Mouse (Mus musculus): ENCODE results near the gene Spdef. TPM values are rescaled to one million over a fixed set of nuclear protein-coding genes. Genes with fewer than 3 reads are reported as not detected.
A peak's percentile ranks its signal among the peaks of the same experiment; 100 is the strongest.

Gene Spdef
- 0.16 and 1.4 TPM in 2 replicates for polyA plus RNA-seq (2015; fragmentation: Nextera tagmentation; extraction: Ambion mirVana)

DNA sequence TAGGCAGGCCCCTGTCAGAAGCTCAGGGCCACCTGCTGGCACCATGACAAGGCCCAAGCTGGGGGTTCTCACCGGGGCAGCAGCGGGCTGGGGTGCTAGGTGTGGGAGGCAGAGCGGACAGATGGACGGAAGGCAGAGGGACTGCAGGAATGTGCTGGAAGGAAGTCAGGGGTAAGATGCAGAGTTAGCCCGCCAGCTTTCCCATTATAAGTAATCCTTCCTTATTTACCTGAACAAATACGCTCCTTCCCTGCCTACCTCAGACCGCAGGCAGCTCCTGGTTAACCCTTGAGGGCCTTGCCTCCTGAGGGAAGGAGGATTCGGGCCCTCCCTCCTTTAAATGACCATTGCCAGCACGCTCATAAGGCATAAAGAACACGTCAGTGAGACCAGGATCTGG, at the start of gene Spdef:
Spdef (minus strand) TSS at position 186 of the 400 bp plus-strand sequence.
- Histone ChIP-seq H3K4me3 (replicated peaks) (no peak within 1 kb of the TSS), H3K9me3 (replicated peaks) (no peaks in the 10 kb centered on the region), H3K4me2 (no peak within 1 kb of the TSS), H3K27ac (no peak within 1 kb of the TSS), H3K27me3 (no peaks in the 10 kb centered on the region), H3K9ac (no peak within 1 kb of the TSS), H3K36me3 (no peaks in the 10 kb centered on the region), H3K4me1 (peaks cover 25% of the 10 kb centered on the region)
- WGBS, result 77% methylated on average over 10 of the region's 10 CpGs
- no peak for ATAC-seq (replicated peaks; ENCODE audit: low FRiP score)

GRCm38 (mm10) chr17:27777823-27778222, 49.1 kb upstream of the Spdef start:
- Histone ChIP-seq H3K9me3 (replicated peaks) (no peaks in the 10 kb centered on the region), H3K27me3 (no peaks in the 10 kb centered on the region), H3K4me1 (0 out of 2 replicates have a peak, but pooled peaks cover 8% of the 10 kb centered on the region), H3K9ac (no peak overlapping the region), H3K36me3 (peaks cover 42% of the 10 kb centered on the region), H3K27ac (no peak overlapping the region), H3K4me2 (no peak overlapping the region), H3K4me3 (replicated peaks) (no peak overlapping the region)
- ATAC-seq (replicated peaks; ENCODE audit: low FRiP score), result no peak
- 73% methylated on average over 6 of the region's 6 CpGs for WGBS

DNA sequence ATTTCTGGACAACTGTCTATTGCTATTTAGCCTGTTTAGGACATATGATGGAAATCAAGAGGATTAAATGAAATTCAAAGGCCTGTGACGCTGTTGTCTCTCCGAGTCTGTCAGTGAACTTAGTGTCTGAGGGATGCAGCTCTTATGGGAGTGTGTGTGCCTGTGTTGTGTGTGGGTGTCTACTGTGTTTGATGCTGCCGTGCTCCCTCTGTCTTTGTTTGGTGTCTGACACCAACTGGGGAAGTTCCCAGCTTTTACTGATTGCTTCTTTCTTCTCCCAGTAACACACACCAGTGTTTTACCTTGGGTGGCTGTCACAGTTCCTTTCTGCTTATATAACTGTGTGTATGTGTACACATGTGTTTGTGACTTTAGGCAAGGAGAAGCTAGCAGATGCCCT, 45.4 kb upstream of the Spdef start:
- Histone ChIP-seq H3K36me3 (peaks cover 32% of the 10 kb centered on the region), H3K9ac (no peak overlapping the region), H3K27me3 (no peaks in the 10 kb centered on the region), H3K4me1 (0 out of 2 replicates have a peak, but pooled peaks cover 8% of the 10 kb centered on the region), H3K27ac (no peak overlapping the region), H3K9me3 (replicated peaks) (no peaks in the 10 kb centered on the region), H3K4me3 (replicated peaks) (no peak overlapping the region), H3K4me2 (no peak overlapping the region)
- 95% methylated on average over 3 of the region's 3 CpGs for WGBS
- ATAC-seq (replicated peaks; ENCODE audit: low FRiP score), result no peak

- Histone ChIP-seq H3K9me3 (replicated peaks) (no peaks in the 10 kb centered on the region), H3K4me1 (no peaks in the 10 kb centered on the region), H3K4me2 (no peak overlapping the region), H3K9ac (no peak overlapping the region), H3K27ac (no peak overlapping the region), H3K27me3 (no peaks in the 10 kb centered on the region), H3K36me3 (peaks cover 43% of the 10 kb centered on the region), H3K4me3 (replicated peaks) (no peak overlapping the region)
- WGBS, result 90% methylated on average over 6 of the region's 6 CpGs
- no peak for ATAC-seq (replicated peaks; ENCODE audit: low FRiP score)
These were observed 42.9 kb upstream of the Spdef start for GRCm38 (mm10) chr17:27771616-27772015.

DNA sequence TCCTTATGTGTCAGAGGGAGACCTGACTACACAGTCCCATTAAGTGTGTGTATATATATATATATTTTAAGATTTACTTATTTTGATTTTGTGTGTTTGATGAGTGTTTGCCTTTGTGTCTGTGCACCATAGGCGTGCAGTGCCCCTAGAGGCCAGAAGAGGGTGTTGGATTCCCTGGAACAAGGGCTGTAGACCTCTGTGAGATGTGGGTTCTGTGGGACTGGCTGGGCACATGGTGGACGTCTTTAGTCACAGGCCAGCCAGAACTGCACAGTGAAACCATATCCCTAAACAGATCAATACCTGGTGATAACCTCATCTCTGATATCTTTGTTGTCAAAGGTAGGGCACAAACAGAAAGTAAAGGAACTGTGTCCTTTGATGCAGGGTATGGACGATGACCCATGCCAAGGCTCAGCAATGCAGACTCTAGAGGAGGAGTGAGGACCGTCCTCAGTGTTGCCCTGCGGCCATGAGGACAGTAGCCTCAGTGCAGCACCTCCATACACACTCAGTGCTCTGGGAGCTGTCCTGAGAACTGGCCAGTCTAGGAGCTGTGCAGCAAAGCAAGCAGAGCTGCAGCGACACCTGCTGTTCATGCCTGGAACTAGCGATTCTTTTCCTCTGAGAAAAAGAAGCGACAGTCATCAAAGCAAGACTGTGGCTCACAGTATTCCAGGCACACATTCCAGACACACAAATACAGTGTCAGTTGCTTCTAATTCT, 40.2 kb upstream of the Spdef start:
- WGBS, result 69% methylated on average over 8 of the region's 8 CpGs
- peaks cover 57% of the 10 kb centered on the region for H3K36me3 ChIP-seq
- ATAC-seq (replicated peaks; ENCODE audit: low FRiP score), result peak; percentile 64; the same call in 1 of the 2 replicates
- no peaks in the 10 kb centered on the region for H3K27me3 ChIP-seq
- no peaks in the 10 kb centered on the region for H3K4me1 ChIP-seq
- peaks cover 7% of the 10 kb centered on the region; the same call in 1 of the 2 replicates for H3K9me3 ChIP-seq (replicated peaks)
- H3K27ac ChIP-seq, result no peak overlapping the region
- no peak overlapping the region for H3K4me3 ChIP-seq (replicated peaks)
- H3K4me2 ChIP-seq, result no peak overlapping the region
- H3K9ac ChIP-seq, result no peak overlapping the region

- H3K27ac ChIP-seq, result no peak overlapping the region
- 83% methylated on average over 12 of the region's 12 CpGs for WGBS
- no peak for ATAC-seq (replicated peaks; ENCODE audit: low FRiP score)
- H3K36me3 ChIP-seq, result peaks cover 59% of the 10 kb centered on the region
- H3K4me2 ChIP-seq, result no peak overlapping the region
- H3K9ac ChIP-seq, result no peak overlapping the region
- H3K9me3 ChIP-seq (replicated peaks), result peaks cover 7% of the 10 kb centered on the region; the same call in 1 of the 2 replicates
- H3K27me3 ChIP-seq, result no peaks in the 10 kb centered on the region
- H3K4me3 ChIP-seq (replicated peaks), result no peak overlapping the region
- no peaks in the 10 kb centered on the region for H3K4me1 ChIP-seq
These were observed 38.8 kb upstream of the Spdef start for GRCm38 (mm10) chr17:27767543-27767942.

DNA sequence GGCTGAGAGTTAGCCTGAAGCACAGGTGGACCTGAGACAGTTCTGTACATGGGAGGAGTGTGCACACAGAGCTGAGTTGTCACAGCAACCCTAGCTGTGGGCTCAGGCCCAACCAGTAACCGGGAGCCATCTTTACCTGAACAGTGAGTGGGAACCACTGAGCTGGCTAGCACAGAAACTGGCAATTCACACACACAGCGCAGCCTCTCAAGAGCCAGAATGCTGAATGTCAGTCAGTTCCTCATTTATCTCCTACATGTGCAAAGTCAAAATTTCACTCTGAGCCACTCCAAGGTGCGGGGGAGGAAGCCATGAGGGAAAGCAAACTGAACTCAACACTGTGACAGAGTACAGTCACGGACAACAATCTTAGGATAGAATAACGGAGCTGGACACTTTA, 38.4 kb upstream of the Spdef start:
- no peak overlapping the region for H3K27ac ChIP-seq
- H3K4me1 ChIP-seq, result no peaks in the 10 kb centered on the region
- H3K9ac ChIP-seq, result no peak overlapping the region
- ATAC-seq (replicated peaks; ENCODE audit: low FRiP score), result no peak
- no peak overlapping the region for H3K4me2 ChIP-seq
- peaks cover 7% of the 10 kb centered on the region; the same call in 1 of the 2 replicates for H3K9me3 ChIP-seq (replicated peaks)
- no peaks in the 10 kb centered on the region for H3K27me3 ChIP-seq
- WGBS, result 74% methylated on average over 5 of the region's 5 CpGs
- peaks cover 57% of the 10 kb centered on the region for H3K36me3 ChIP-seq
- no peak overlapping the region for H3K4me3 ChIP-seq (replicated peaks)

GRCm38 (mm10) chr17:27765066-27765465, 36.3 kb upstream of the Spdef start:
- H3K9ac ChIP-seq, result no peak overlapping the region
- 98% methylated on average over 6 of the region's 6 CpGs for WGBS
- no peak overlapping the region for H3K27ac ChIP-seq
- H3K27me3 ChIP-seq, result no peaks in the 10 kb centered on the region
- no peak for ATAC-seq (replicated peaks; ENCODE audit: low FRiP score)
- peaks cover 53% of the 10 kb centered on the region for H3K36me3 ChIP-seq
- peaks cover 7% of the 10 kb centered on the region; the same call in 1 of the 2 replicates for H3K9me3 ChIP-seq (replicated peaks)
- no peak overlapping the region for H3K4me3 ChIP-seq (replicated peaks)
- 0 out of 2 replicates have a peak, but pooled peaks cover 3% of the 10 kb centered on the region for H3K4me1 ChIP-seq
- no peak overlapping the region for H3K4me2 ChIP-seq

DNA sequence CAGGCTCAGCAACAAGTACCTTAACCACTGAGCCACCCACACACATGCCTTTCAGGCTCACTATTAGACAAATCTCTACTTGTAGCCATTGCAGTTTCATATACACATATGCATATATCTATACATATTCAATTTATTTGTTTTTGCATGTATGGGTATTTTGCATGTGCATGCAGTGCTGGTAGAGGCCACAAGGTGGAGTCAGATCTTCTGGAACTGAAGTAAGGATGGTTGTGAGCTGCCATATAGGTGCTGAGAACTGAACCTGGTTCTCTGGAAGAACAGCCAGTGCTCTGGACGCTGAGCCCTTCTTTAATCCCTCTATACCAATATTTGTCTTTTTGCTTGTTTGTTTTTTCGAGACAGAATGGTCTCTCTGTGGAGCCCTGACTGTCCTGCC, 35.7 kb upstream of the Spdef start:
- Histone ChIP-seq H3K9ac (no peak overlapping the region), H3K4me3 (replicated peaks) (no peak overlapping the region), H3K9me3 (replicated peaks) (peaks cover 7% of the 10 kb centered on the region; the same call in 1 of the 2 replicates), H3K4me2 (no peak overlapping the region), H3K4me1 (peaks cover 7% of the 10 kb centered on the region), H3K36me3 (peaks cover 53% of the 10 kb centered on the region), H3K27me3 (no peaks in the 10 kb centered on the region), H3K27ac (no peak overlapping the region)
- no peak for ATAC-seq (replicated peaks; ENCODE audit: low FRiP score)
- WGBS, result 98% methylated on average over 2 of the region's 2 CpGs

DNA sequence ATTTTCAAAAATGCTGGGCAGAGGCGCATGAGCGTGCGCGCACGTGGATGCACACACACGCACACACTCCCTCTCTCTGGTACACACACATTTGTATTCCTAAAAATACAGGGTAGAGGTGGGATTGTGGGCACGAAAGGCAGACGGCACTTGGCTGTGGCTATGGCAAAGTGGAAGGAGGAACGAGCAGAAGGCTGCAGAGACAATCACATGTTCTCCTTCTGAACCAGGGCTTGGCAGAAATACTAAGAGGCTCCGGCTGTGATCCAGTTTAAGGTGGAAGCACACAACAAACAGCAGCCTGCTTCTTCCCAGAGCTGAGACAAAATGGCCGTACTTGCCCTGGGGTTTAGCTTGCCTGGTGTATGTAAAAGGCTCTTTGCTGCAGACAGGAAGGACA, 34.1 kb upstream of the Spdef start:
- Histone ChIP-seq H3K4me3 (replicated peaks) (no peak overlapping the region), H3K4me1 (peaks cover 11% of the 10 kb centered on the region), H3K36me3 (peaks cover 44% of the 10 kb centered on the region), H3K9me3 (replicated peaks) (peaks cover 7% of the 10 kb centered on the region; the same call in 1 of the 2 replicates), H3K27ac (no peak overlapping the region), H3K9ac (no peak overlapping the region), H3K27me3 (no peaks in the 10 kb centered on the region), H3K4me2 (no peak overlapping the region)
- no peak for ATAC-seq (replicated peaks; ENCODE audit: low FRiP score)
- 94% methylated on average over 11 of the region's 11 CpGs for WGBS

GRCm38 (mm10) chr17:27761639-27762336, 33.0 kb upstream of the Spdef start:
- whole genome bisulfite sequencing, result 26% methylated on average over 9 of the region's 9 CpGs
- Histone ChIP-seq H3K4me2 (no peak overlapping the region), H3K4me1 (peaks cover 11% of the 10 kb centered on the region), H3K9ac (no peak overlapping the region), H3K27me3 (no peaks in the 10 kb centered on the region), H3K9me3 (replicated peaks) (peaks cover 7% of the 10 kb centered on the region; the same call in 1 of the 2 replicates), H3K4me3 (replicated peaks) (no peak overlapping the region), H3K36me3 (peaks cover 33% of the 10 kb centered on the region), H3K27ac (no peak overlapping the region; the same call in 1 of the 2 replicates)
- ATAC-seq (replicated peaks; ENCODE audit: low FRiP score), result peak; percentile 69; the same call in 1 of the 2 replicates

DNA sequence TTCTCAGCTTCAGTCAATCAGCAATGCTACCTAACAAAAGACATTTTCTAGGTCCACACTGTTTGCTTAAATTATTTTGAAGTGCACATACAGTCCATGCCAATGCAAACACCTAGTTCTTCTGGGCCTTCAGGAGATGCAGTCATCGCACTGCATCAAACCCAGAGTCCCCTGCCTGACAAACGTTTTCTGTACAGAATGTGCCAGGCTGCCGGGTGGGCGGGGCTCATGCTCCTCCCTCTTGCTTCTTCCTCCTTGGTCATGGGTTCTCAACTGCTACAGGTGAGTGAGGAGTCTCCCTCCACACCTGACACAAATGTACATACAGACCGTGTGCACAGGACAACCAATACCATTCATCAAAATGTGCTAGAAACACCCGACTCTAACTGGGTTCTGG, 31.4 kb upstream of the Spdef start:
- peaks cover 6% of the 10 kb centered on the region; the same call in 1 of the 2 replicates for H3K9me3 ChIP-seq (replicated peaks)
- peaks cover 23% of the 10 kb centered on the region for H3K36me3 ChIP-seq
- H3K27me3 ChIP-seq, result no peaks in the 10 kb centered on the region
- 76% methylated on average over 6 of the region's 6 CpGs for WGBS
- H3K4me3 ChIP-seq (replicated peaks), result no peak overlapping the region
- H3K9ac ChIP-seq, result no peak overlapping the region
- no peak overlapping the region for H3K27ac ChIP-seq
- no peak overlapping the region for H3K4me2 ChIP-seq
- H3K4me1 ChIP-seq, result peaks cover 11% of the 10 kb centered on the region
- ATAC-seq (replicated peaks; ENCODE audit: low FRiP score), result no peak

Data from kidney, embryonic 15.5 days (tissue).